Mouse (Mus musculus): ENCODE data around the gene Anks1. TPM values are rescaled to one million over a fixed set of nuclear protein-coding genes. Genes with fewer than 3 reads are reported as not detected.

The Anks1 gene
- polyA plus RNA-seq, 1 experiment from 2014 or later, result 50.4 TPM

- ATAC-seq (ENCODE audit: low FRiP score), result no peak; the same call in 1 of the 2 replicates
- H3K27me3 ChIP-seq (replicated peaks), result no peaks in the 10 kb centered on the region
- H3K27ac ChIP-seq (replicated peaks), result peak overlapping the region; percentile 92
These were observed 759 bp upstream of the Anks1 start for GRCm38 (mm10) chr17:27908206-27908887.

GRCm38 (mm10) chr17:27909622-27910500, 755 bp downstream of the Anks1 start, which contains the start of gene Taf11:
Gene Taf11, minus strand, starts transcription at chr17:27909844.
- peak; percentile 66 for ATAC-seq (ENCODE audit: low FRiP score)
- Histone ChIP-seq H3K4me3 (replicated peaks) (peak within 1 kb of the TSS; percentile 97), H3K27ac (replicated peaks) (peak within 1 kb of the TSS; percentile 92), H3K4me2 (peak within 1 kb of the TSS; percentile 83), H3K36me3 (peaks cover 5% of the 10 kb centered on the region), H3K27me3 (replicated peaks) (no peaks in the 10 kb centered on the region), H3K9ac (replicated peaks) (peak within 1 kb of the TSS; percentile 81), H3K4me1 (peaks cover 40% of the 10 kb centered on the region), H3K9me3 (replicated peaks) (no peaks in the 10 kb centered on the region)
- WGBS, result 2% methylated on average over 38 of the region's 53 CpGs

More at GRCm38 (mm10) chr17:27908206-27908887, 759 bp upstream of the Anks1 start:
- Histone ChIP-seq H3K9ac (replicated peaks) (peak overlapping the region; percentile 81), H3K36me3 (peaks cover 12% of the 10 kb centered on the region), H3K4me2 (peak overlapping the region; percentile 83), H3K9me3 (replicated peaks) (no peaks in the 10 kb centered on the region), H3K4me1 (peaks cover 40% of the 10 kb centered on the region), H3K4me3 (replicated peaks) (peak overlapping the region; percentile 97)
- 1% methylated on average over 12 of the region's 12 CpGs for WGBS

DNA sequence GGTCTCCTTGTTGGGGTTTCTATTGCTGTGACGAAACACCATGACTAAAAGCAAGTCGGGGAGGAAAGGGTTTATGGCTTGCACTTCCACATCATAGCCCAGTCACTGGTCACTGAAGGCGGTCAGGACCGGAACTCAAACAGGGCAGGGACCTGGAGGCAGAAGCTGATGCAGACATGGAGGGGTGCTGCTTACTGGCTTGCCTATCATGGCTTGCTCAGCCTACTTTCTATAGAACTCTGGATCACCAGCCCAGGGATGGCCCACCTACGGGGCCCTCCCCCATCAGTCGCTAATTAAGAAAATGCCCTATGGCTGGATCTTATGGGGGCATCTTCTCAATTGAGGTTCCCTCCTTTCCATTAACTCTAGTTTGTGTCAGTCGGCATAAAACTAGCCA, 2.3 kb downstream of the Anks1 start:
- Histone ChIP-seq H3K4me3 (replicated peaks) (no peak overlapping the region), H3K4me2 (no peak overlapping the region), H3K9me3 (replicated peaks) (no peaks in the 10 kb centered on the region), H3K27ac (replicated peaks) (no peak overlapping the region), H3K27me3 (replicated peaks) (no peaks in the 10 kb centered on the region), H3K36me3 (no peaks in the 10 kb centered on the region), H3K4me1 (peaks cover 32% of the 10 kb centered on the region), H3K9ac (replicated peaks) (no peak overlapping the region)
- WGBS, result 90% methylated on average over 7 of the region's 7 CpGs
- ATAC-seq (ENCODE audit: low FRiP score), result no peak

DNA sequence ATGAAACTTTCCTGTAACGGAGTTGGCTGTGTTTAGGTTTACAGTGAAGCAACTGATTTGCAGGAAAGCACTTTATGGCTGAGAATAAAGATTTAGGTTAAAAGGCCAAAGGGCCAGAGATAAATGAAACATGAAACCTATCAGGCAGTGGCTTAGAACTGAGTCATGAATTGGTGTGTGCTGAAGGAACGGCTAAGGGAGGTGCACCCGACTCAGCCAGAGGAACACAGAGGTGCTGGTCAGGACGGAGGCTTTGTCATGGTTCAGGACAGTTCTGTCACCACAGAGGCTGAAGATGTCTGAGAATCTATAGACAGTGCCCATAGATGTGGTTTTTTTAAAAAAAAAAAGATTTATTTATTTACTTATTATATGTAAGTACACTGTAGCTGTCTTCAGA, 5.6 kb downstream of the Anks1 start:
- H3K9me3 ChIP-seq (replicated peaks), result no peaks in the 10 kb centered on the region
- H3K4me2 ChIP-seq, result no peak overlapping the region
- no peaks in the 10 kb centered on the region for H3K36me3 ChIP-seq
- no peak overlapping the region for H3K27ac ChIP-seq (replicated peaks)
- no peaks in the 10 kb centered on the region for H3K27me3 ChIP-seq (replicated peaks)
- H3K4me3 ChIP-seq (replicated peaks), result no peak overlapping the region
- no peak for ATAC-seq (ENCODE audit: low FRiP score)
- peaks cover 17% of the 10 kb centered on the region for H3K4me1 ChIP-seq
- H3K9ac ChIP-seq (replicated peaks), result no peak overlapping the region
- 88% methylated on average over 4 of the region's 4 CpGs for WGBS

DNA sequence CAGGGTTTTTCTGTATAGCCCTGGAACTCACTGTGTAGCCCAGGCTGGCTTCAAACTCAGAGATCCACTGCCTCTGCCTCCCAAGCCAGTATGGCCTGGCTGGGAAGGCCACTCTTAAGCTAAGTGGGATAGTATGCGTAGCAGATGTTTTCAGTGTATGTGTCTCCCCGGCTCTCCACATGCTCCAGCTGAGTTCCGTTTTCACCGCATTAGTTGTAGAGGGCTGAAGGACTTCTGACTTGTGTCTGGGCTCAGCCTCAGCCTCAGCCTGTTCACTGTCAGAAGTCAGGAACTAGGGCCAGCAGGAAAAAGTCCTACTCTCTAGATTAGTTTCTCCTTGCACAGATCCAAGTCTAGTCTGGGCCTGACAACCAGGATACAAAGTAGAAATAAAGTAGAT, 7.3 kb downstream of the Anks1 start:
- Histone ChIP-seq H3K9me3 (replicated peaks) (no peaks in the 10 kb centered on the region), H3K36me3 (no peaks in the 10 kb centered on the region), H3K4me1 (peaks cover 11% of the 10 kb centered on the region), H3K27ac (replicated peaks) (no peak overlapping the region), H3K4me3 (replicated peaks) (no peak overlapping the region), H3K9ac (replicated peaks) (no peak overlapping the region), H3K27me3 (replicated peaks) (no peaks in the 10 kb centered on the region), H3K4me2 (no peak overlapping the region)
- 93% methylated on average over 4 of the region's 4 CpGs for WGBS
- no peak for ATAC-seq (ENCODE audit: low FRiP score)

DNA sequence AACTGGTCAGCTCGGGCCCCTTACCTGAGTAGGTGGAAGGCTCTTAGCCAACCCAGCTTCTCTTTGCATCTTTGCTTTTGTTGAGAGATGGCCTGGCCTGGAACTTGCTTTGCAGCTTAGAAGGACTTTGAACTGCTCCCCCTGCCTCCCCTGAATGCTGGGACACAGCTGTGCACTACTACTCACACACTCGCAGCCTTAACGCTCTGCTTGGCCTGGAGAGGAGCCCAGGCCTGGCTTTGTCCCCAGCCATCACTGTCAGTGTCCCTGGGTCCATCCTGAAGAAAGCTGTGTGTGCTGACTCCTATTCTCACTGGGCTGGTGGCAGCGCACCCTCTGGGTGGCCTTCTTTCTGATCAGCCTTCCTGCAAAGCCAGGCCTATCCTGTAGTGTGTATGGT, 11.6 kb downstream of the Anks1 start:
- no peaks in the 10 kb centered on the region for H3K9me3 ChIP-seq (replicated peaks)
- no peak overlapping the region for H3K4me2 ChIP-seq
- H3K27me3 ChIP-seq (replicated peaks), result no peaks in the 10 kb centered on the region
- peaks cover 33% of the 10 kb centered on the region for H3K4me1 ChIP-seq
- no peak overlapping the region for H3K4me3 ChIP-seq (replicated peaks)
- no peak overlapping the region for H3K9ac ChIP-seq (replicated peaks)
- H3K27ac ChIP-seq (replicated peaks), result no peak overlapping the region
- H3K36me3 ChIP-seq, result no peaks in the 10 kb centered on the region
- WGBS, result 74% methylated on average over 4 of the region's 4 CpGs
- ATAC-seq (ENCODE audit: low FRiP score), result no peak

- ATAC-seq (ENCODE audit: low FRiP score), result peak; percentile 69
- no peaks in the 10 kb centered on the region for H3K36me3 ChIP-seq
- H3K4me3 ChIP-seq (replicated peaks), result no peak overlapping the region
- peaks cover 33% of the 10 kb centered on the region for H3K4me1 ChIP-seq
- 34% methylated on average over 11 of the region's 11 CpGs for WGBS
- peak overlapping the region; percentile 45 for H3K27ac ChIP-seq (replicated peaks)
- H3K9me3 ChIP-seq (replicated peaks), result no peaks in the 10 kb centered on the region
- no peaks in the 10 kb centered on the region for H3K27me3 ChIP-seq (replicated peaks)
- H3K9ac ChIP-seq (replicated peaks), result no peak overlapping the region
- 0 out of 2 replicates have a peak overlapping the region, but pooled peaks have one; percentile 5 for H3K4me2 ChIP-seq
These were observed 13.1 kb downstream of the Anks1 start for GRCm38 (mm10) chr17:27922174-27922712.

- no peak for ATAC-seq (ENCODE audit: low FRiP score)
- Histone ChIP-seq H3K4me2 (no peak overlapping the region), H3K4me1 (peaks cover 33% of the 10 kb centered on the region), H3K4me3 (replicated peaks) (no peak overlapping the region), H3K27me3 (replicated peaks) (no peaks in the 10 kb centered on the region), H3K9ac (replicated peaks) (no peak overlapping the region), H3K27ac (replicated peaks) (no peak overlapping the region), H3K9me3 (replicated peaks) (no peaks in the 10 kb centered on the region), H3K36me3 (no peaks in the 10 kb centered on the region)
- 80% methylated on average over 4 of the region's 4 CpGs for WGBS
These were observed 15.9 kb downstream of the Anks1 start for GRCm38 (mm10) chr17:27925054-27925453.

DNA sequence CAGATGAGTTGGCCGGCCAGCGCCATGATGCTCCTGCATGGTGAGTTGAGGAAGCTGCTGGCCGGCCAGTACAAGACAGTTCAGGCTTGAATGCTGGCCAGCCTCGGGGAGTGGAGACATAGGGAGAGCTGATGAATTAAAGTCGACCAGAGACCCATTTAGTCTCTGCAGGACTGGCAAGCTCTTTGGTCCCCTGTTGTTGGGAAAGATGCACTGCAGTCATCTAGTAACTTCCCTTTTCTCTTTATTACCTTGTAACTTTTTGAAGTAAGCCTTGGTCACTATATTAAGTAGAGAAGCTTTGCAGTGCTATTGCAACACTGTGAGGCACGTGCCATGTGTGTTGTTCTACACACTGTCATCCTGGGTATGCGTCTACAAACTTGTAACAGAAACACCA, 16.4 kb downstream of the Anks1 start:
- Histone ChIP-seq H3K4me1 (peaks cover 31% of the 10 kb centered on the region), H3K9me3 (replicated peaks) (no peaks in the 10 kb centered on the region), H3K9ac (replicated peaks) (no peak overlapping the region), H3K27me3 (replicated peaks) (no peaks in the 10 kb centered on the region), H3K4me2 (no peak overlapping the region), H3K27ac (replicated peaks) (no peak overlapping the region), H3K4me3 (replicated peaks) (no peak overlapping the region), H3K36me3 (no peaks in the 10 kb centered on the region)
- no peak for ATAC-seq (ENCODE audit: low FRiP score)
- WGBS, result 77% methylated on average over 7 of the region's 7 CpGs

GRCm38 (mm10) chr17:27930291-27930690, 21.2 kb downstream of the Anks1 start:
- no peaks in the 10 kb centered on the region for H3K9me3 ChIP-seq (replicated peaks)
- WGBS, result 92% methylated on average over 5 of the region's 5 CpGs
- H3K4me2 ChIP-seq, result no peak overlapping the region
- H3K27ac ChIP-seq (replicated peaks), result no peak overlapping the region
- ATAC-seq (ENCODE audit: low FRiP score), result no peak
- no peaks in the 10 kb centered on the region for H3K36me3 ChIP-seq
- no peaks in the 10 kb centered on the region for H3K4me1 ChIP-seq
- no peak overlapping the region for H3K4me3 ChIP-seq (replicated peaks)
- H3K27me3 ChIP-seq (replicated peaks), result no peaks in the 10 kb centered on the region
- no peak overlapping the region for H3K9ac ChIP-seq (replicated peaks)

GRCm38 (mm10) chr17:27931826-27932225, 22.7 kb downstream of the Anks1 start:
- H3K27me3 ChIP-seq (replicated peaks), result no peaks in the 10 kb centered on the region
- no peaks in the 10 kb centered on the region for H3K36me3 ChIP-seq
- WGBS, result 90% methylated on average over 4 of the region's 4 CpGs
- H3K9me3 ChIP-seq (replicated peaks), result no peaks in the 10 kb centered on the region
- H3K27ac ChIP-seq (replicated peaks), result no peak overlapping the region
- peaks cover 3% of the 10 kb centered on the region; the same call in 1 of the 2 replicates for H3K4me1 ChIP-seq
- H3K9ac ChIP-seq (replicated peaks), result no peak overlapping the region
- H3K4me2 ChIP-seq, result no peak overlapping the region
- no peak overlapping the region for H3K4me3 ChIP-seq (replicated peaks)
- no peak for ATAC-seq (ENCODE audit: low FRiP score)

Measured in neural tube, embryonic 15.5 days (tissue).